Mouse (Mus musculus): ENCODE results near the gene Lats2.

DNA sequence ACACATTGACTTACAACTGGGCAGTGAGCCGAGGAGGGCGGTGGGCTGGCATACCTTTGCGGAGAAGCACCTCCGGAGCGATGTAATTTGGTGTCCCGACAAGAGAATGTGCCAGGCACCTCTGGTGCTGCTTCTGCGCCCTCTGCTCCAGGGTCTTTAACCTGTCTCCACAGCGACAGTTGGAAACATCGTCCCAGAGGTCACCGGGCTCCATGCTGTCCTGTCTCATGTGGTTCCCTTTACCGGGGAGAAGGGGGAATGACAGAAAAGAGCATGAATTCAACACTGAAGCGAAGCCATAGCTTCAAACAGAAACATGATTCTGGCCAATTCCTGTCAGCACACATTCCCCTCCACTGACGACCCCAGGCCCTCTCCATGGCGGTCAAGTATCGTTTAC lies 62.1 kb downstream of the Lats2 start:
- TF ChIP-seq CTCF (IDR thresholded peaks at IDR 0.05; ENCODE audit: low read depth) (no peak), EP300 (optimal IDR thresholded peaks at IDR 0.05) (no peak)

Data from stomach, postnatal 0 days (tissue).